8 mouse cellular contexts compared by ENCODE assay signal in the genomic region with DNA sequence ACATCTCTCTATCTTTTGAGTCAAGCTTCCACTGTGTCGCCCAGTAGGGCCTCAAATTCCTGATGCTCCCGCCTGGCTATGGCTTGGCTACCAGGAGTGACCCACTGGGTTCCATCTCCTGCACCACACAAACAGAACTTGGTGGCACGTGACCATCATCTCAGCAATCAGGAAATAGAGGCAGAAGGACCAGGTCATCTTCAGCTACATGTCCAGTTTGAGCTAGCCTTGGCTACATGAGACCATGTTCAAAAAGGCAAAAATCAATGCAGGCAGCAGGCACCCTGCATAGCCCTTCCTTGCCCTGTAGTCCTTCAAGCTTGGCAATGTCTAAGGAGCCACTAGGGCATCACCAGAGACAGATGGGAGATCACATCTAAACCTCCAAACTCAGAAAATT. TPM values are rescaled to one million over a fixed set of nuclear protein-coding genes. Genes with fewer than 3 reads are reported as not detected.
DNase-seq lines count a peak whose midpoint lies in the region; ATAC-seq lines count a peak whose summit lies in the region.

No protein-coding gene starts in this region.

- WGBS in kidney, embryonic 14.5 days, result 86% methylated on average over 3 of the region's 3 CpGs
- 91% methylated on average over 3 of the region's 3 CpGs for WGBS in embryonic facial prominence, embryonic 10.5 days
- WGBS in forebrain, embryonic 16.5 days, result 84% methylated on average over 3 of the region's 3 CpGs
- 93% methylated on average over 3 of the region's 3 CpGs for WGBS in midbrain, embryonic 13.5 days

- H3K9ac ChIP-seq in kidney, embryonic 14.5 days (ENCODE audit: low read depth, low read length), result 0 out of 2 replicates have a peak overlapping the region, but pooled peaks have one; percentile 57
- no peak overlapping the region for H3K9ac ChIP-seq in forebrain, embryonic 16.5 days (replicated peaks; ENCODE audit: low read depth, low read length)
- 0 out of 2 replicates have a peak overlapping the region, but pooled peaks have one; percentile 50 for H3K9ac ChIP-seq in midbrain, embryonic 13.5 days (replicated peaks)

- DNase-seq in kidney, postnatal 10 days, result no peak
- no peak for DNase-seq in embryonic facial prominence, embryonic 10.5 days (ENCODE audit: low spot score)
- no peak for DNase-seq in testis, postnatal 10 days (ENCODE audit: low spot score)
- DNase-seq in layer of hippocampus, adult 11-12 months (ENCODE audit: low spot score), result no peak

- H3K27me3 ChIP-seq in kidney, embryonic 14.5 days (ENCODE audit: control insufficient read depth, insufficient read depth, low read length), result no peaks in the 10 kb centered on the region
- no peaks in the 10 kb centered on the region for H3K27me3 ChIP-seq in embryonic facial prominence, embryonic 10.5 days (replicated peaks; ENCODE audit: low read depth, poor library complexity, severe bottlenecking)
- no peaks in the 10 kb centered on the region for H3K27me3 ChIP-seq in forebrain, embryonic 16.5 days (replicated peaks; ENCODE audit: control insufficient read depth, insufficient read depth, low read length)
- no peaks in the 10 kb centered on the region for H3K27me3 ChIP-seq in midbrain, embryonic 13.5 days

- no peak for ATAC-seq in kidney, embryonic 14.5 days (ENCODE audit: low FRiP score, low TSS enrichment)
- ATAC-seq in forebrain, embryonic 16.5 days, result no peak
- ATAC-seq in midbrain, embryonic 13.5 days, result 0 out of 2 replicates have a peak, but pooled peaks have one; percentile 6
- ATAC-seq in monocyte, adult 5-6 weeks (replicated peaks; ENCODE audit: insufficient number of reproducible peaks, low FRiP score, low TSS enrichment, poor library complexity, severe bottlenecking), result no peak

- H3K27ac ChIP-seq in kidney, embryonic 14.5 days (ENCODE audit: low read depth, low read length), result peak overlapping the region; percentile 89
- peak overlapping the region; percentile 89 for H3K27ac ChIP-seq in embryonic facial prominence, embryonic 10.5 days (replicated peaks)
- 0 out of 2 replicates have a peak overlapping the region, but pooled peaks have one; percentile 4 for H3K27ac ChIP-seq in forebrain, embryonic 16.5 days (ENCODE audit: low read length)
- 0 out of 2 replicates have a peak overlapping the region, but pooled peaks have one; percentile 52 for H3K27ac ChIP-seq in midbrain, embryonic 13.5 days

- H3K4me1 ChIP-seq in kidney, embryonic 14.5 days (ENCODE audit: control insufficient read depth, insufficient read depth, low read length), result peaks cover 21% of the 10 kb centered on the region
- H3K4me1 ChIP-seq in embryonic facial prominence, embryonic 10.5 days, result peaks cover 35% of the 10 kb centered on the region
- H3K4me1 ChIP-seq in forebrain, embryonic 16.5 days (replicated peaks; ENCODE audit: control insufficient read depth, insufficient read depth, low read length), result peaks cover 11% of the 10 kb centered on the region; the same call in 1 of the 2 replicates
- peaks cover 26% of the 10 kb centered on the region for H3K4me1 ChIP-seq in midbrain, embryonic 13.5 days (replicated peaks)

- no peaks in the 10 kb centered on the region for H3K9me3 ChIP-seq in kidney, embryonic 14.5 days (ENCODE audit: control insufficient read depth, low read length)
- H3K9me3 ChIP-seq in embryonic facial prominence, embryonic 10.5 days, result no peaks in the 10 kb centered on the region
- H3K9me3 ChIP-seq in forebrain, embryonic 16.5 days (ENCODE audit: control insufficient read depth, low read length), result no peaks in the 10 kb centered on the region
- H3K9me3 ChIP-seq in midbrain, embryonic 13.5 days, result no peaks in the 10 kb centered on the region

- H3K4me3 ChIP-seq in kidney, embryonic 14.5 days (ENCODE audit: low read length), result peak overlapping the region; percentile 32
- H3K4me3 ChIP-seq in embryonic facial prominence, embryonic 10.5 days, result peak overlapping the region; percentile 57
- H3K4me3 ChIP-seq in forebrain, embryonic 16.5 days (replicated peaks; ENCODE audit: low read length), result no peak overlapping the region
- H3K4me3 ChIP-seq in midbrain, embryonic 13.5 days (replicated peaks), result no peak overlapping the region

- no peaks in the 10 kb centered on the region for H3K36me3 ChIP-seq in kidney, embryonic 14.5 days (ENCODE audit: control insufficient read depth, insufficient read depth, low read length)
- H3K36me3 ChIP-seq in embryonic facial prominence, embryonic 10.5 days (replicated peaks), result no peaks in the 10 kb centered on the region
- H3K36me3 ChIP-seq in forebrain, embryonic 16.5 days (ENCODE audit: control insufficient read depth, insufficient read depth), result no peaks in the 10 kb centered on the region
- H3K36me3 ChIP-seq in midbrain, embryonic 13.5 days, result no peaks in the 10 kb centered on the region

- H3K4me2 ChIP-seq in kidney, embryonic 14.5 days (replicated peaks; ENCODE audit: low read depth, low read length), result peak overlapping the region; percentile 57; the same call in 1 of the 2 replicates
- no peak overlapping the region for H3K4me2 ChIP-seq in forebrain, embryonic 16.5 days (ENCODE audit: low read length)
- H3K4me2 ChIP-seq in midbrain, embryonic 13.5 days (replicated peaks), result no peak overlapping the region

RNA-seq across cellular contexts. Expression of a gene that starts 14.1 kb away (rescaled TPM):
- polyA plus RNA-seq in kidney, embryonic 14.5 days (2014; fragmentation: Nextera tagmentation; extraction: Ambion mirVana), result 279 and 333 TPM in 2 replicates
- 406 and 416 TPM in 2 replicates for polyA plus RNA-seq in embryonic facial prominence, embryonic 10.5 days (2016; fragmentation: Nextera tagmentation; extraction: Ambion mirVana)
- polyA plus RNA-seq in forebrain, embryonic 16.5 days (2015; fragmentation: Nextera tagmentation; extraction: Ambion mirVana), result 98.3 and 107 TPM in 2 replicates
- 106 and 116 TPM in 2 replicates for polyA plus RNA-seq in midbrain, embryonic 13.5 days (2015; fragmentation: Nextera tagmentation; extraction: Ambion mirVana)
- total RNA-seq in monocyte, adult 5-6 weeks (2017), result 55.7 to 124 TPM (median 78.8 TPM) in 3 replicates

RNA-seq across cellular contexts. Expression of a gene that starts 19.3 kb away (rescaled TPM):
- polyA plus RNA-seq in kidney, embryonic 14.5 days (2014; fragmentation: Nextera tagmentation; extraction: Ambion mirVana), result 4.1 and 9.0 TPM in 2 replicates
- polyA plus RNA-seq in embryonic facial prominence, embryonic 10.5 days (2016; fragmentation: Nextera tagmentation; extraction: Ambion mirVana), result 1.7 and 2.2 TPM in 2 replicates
- polyA plus RNA-seq in forebrain, embryonic 16.5 days (2015; fragmentation: Nextera tagmentation; extraction: Ambion mirVana), result 0.48 and 1.2 TPM in 2 replicates
- 0.36 and 0.85 TPM in 2 replicates for polyA plus RNA-seq in midbrain, embryonic 13.5 days (2015; fragmentation: Nextera tagmentation; extraction: Ambion mirVana)
- not detected in 3 replicates for total RNA-seq in monocyte, adult 5-6 weeks (2017)

RNA-seq across cellular contexts. Expression of a gene that starts 34.2 kb away (rescaled TPM):
- 9.6 and 11.1 TPM in 2 replicates for polyA plus RNA-seq in kidney, embryonic 14.5 days (2014; fragmentation: Nextera tagmentation; extraction: Ambion mirVana)
- polyA plus RNA-seq in embryonic facial prominence, embryonic 10.5 days (2016; fragmentation: Nextera tagmentation; extraction: Ambion mirVana), result 9.3 and 12.3 TPM in 2 replicates
- 12.4 and 15.3 TPM in 2 replicates for polyA plus RNA-seq in forebrain, embryonic 16.5 days (2015; fragmentation: Nextera tagmentation; extraction: Ambion mirVana)
- 14.9 and 16.9 TPM in 2 replicates for polyA plus RNA-seq in midbrain, embryonic 13.5 days (2015; fragmentation: Nextera tagmentation; extraction: Ambion mirVana)
- not detected in 3 replicates for total RNA-seq in monocyte, adult 5-6 weeks (2017)

RNA-seq across cellular contexts. Expression of a gene that starts 34.3 kb away (rescaled TPM):
- polyA plus RNA-seq in kidney, embryonic 14.5 days (2014; fragmentation: Nextera tagmentation; extraction: Ambion mirVana), result 58.8 and 59.7 TPM in 2 replicates
- 123 and 139 TPM in 2 replicates for polyA plus RNA-seq in embryonic facial prominence, embryonic 10.5 days (2016; fragmentation: Nextera tagmentation; extraction: Ambion mirVana)
- 415 and 495 TPM in 2 replicates for polyA plus RNA-seq in forebrain, embryonic 16.5 days (2015; fragmentation: Nextera tagmentation; extraction: Ambion mirVana)
- polyA plus RNA-seq in midbrain, embryonic 13.5 days (2015; fragmentation: Nextera tagmentation; extraction: Ambion mirVana), result 426 and 432 TPM in 2 replicates
- total RNA-seq in monocyte, adult 5-6 weeks (2017), result 0.95 TPM in 1 of 3 replicates, not detected in the others

RNA-seq across cellular contexts. Expression of a gene that starts 46.0 kb away (rescaled TPM):
- polyA plus RNA-seq in kidney, embryonic 14.5 days (2014; fragmentation: Nextera tagmentation; extraction: Ambion mirVana), result not detected in 2 replicates
- polyA plus RNA-seq in embryonic facial prominence, embryonic 10.5 days (2016; fragmentation: Nextera tagmentation; extraction: Ambion mirVana), result 0.20 TPM in 1 of 2 replicates, not detected in the other
- not detected in 2 replicates for polyA plus RNA-seq in forebrain, embryonic 16.5 days (2015; fragmentation: Nextera tagmentation; extraction: Ambion mirVana)
- polyA plus RNA-seq in midbrain, embryonic 13.5 days (2015; fragmentation: Nextera tagmentation; extraction: Ambion mirVana), result not detected in 2 replicates
- total RNA-seq in monocyte, adult 5-6 weeks (2017), result not detected in 3 replicates

Comparison
In these comparisons a context has a peak if more than half of its experiments do, and no peak if none do; other contexts are left out.
1. H3K27ac ChIP-seq: peak in every context shown above with its lines; median percentile 89 in kidney, embryonic 14.5 days; 89 in embryonic facial prominence, embryonic 10.5 days; 52 in midbrain, embryonic 13.5 days; 4 in forebrain, embryonic 16.5 days.
2. H3K4me3 ChIP-seq: peak in kidney, embryonic 14.5 days (single experiment) and embryonic facial prominence, embryonic 10.5 days (single experiment); none in forebrain, embryonic 16.5 days (single experiment) and midbrain, embryonic 13.5 days (single experiment).